Mouse (Mus musculus): Measurements from ENCODE around the gene Slc35e4. TPM values are rescaled to one million over a fixed set of nuclear protein-coding genes. Genes with fewer than 3 reads are reported as not detected.

Gene Slc35e4
- polyA plus RNA-seq, 1 experiment from 2014 or later, result 7.5 TPM

- H3K4me3 ChIP-seq (ENCODE audit: low read depth, low read length), result no peak overlapping the region
- no peak overlapping the region for H3K27ac ChIP-seq (replicated peaks)
- DNase-seq (ENCODE audit: low spot score), result no peak
- no peak overlapping the region for H3K4me2 ChIP-seq (replicated peaks; ENCODE audit: low read depth)
- H3K4me1 ChIP-seq (replicated peaks; ENCODE audit: control insufficient read depth, insufficient read depth), result no peaks in the 10 kb centered on the region
- H3K9ac ChIP-seq (ENCODE audit: low read length), result no peak overlapping the region
- WGBS, result 70% methylated on average over 5 of the region's 5 CpGs
- H3K27me3 ChIP-seq (ENCODE audit: control insufficient read depth, insufficient read depth, low read length), result no peaks in the 10 kb centered on the region
- no peaks in the 10 kb centered on the region for H3K36me3 ChIP-seq (ENCODE audit: control insufficient read depth, insufficient read depth, low read length)
- no peak for ATAC-seq (ENCODE audit: low FRiP score, low TSS enrichment)
- TF ChIP-seq CTCF (IDR thresholded peaks at IDR 0.05; ENCODE audit: low read depth) (no peak), EP300 (optimal IDR thresholded peaks at IDR 0.05) (no peak)
- no peaks in the 10 kb centered on the region for H3K9me3 ChIP-seq (ENCODE audit: control insufficient read depth, low read length)
Observed at GRCm38 (mm10) chr11:3857902-3858301, 56.6 kb downstream of the Slc35e4 start.

Other genes with a start within 250 kb of the Slc35e4 start
- gene Osbp2, start 50.8 kb downstream of the Slc35e4 start, polyA plus RNA-seq (2015; fragmentation: Nextera tagmentation; extraction: Ambion mirVana), result 0.42 and 0.69 TPM in 2 replicates
- 0.12 TPM in 2 replicates for gene 4921536K21Rik, start 19.6 kb downstream of the Slc35e4 start, polyA plus RNA-seq (2015; fragmentation: Nextera tagmentation; extraction: Ambion mirVana)
- gene Dusp18, start 19.4 kb downstream of the Slc35e4 start, polyA plus RNA-seq (2015; fragmentation: Nextera tagmentation; extraction: Ambion mirVana), result 2.8 TPM in 2 replicates
- gene Tcn2, start 17.5 kb upstream of the Slc35e4 start, polyA plus RNA-seq (2015; fragmentation: Nextera tagmentation; extraction: Ambion mirVana), result 47.5 and 53.3 TPM in 2 replicates
- gene Pes1, start 49.3 kb upstream of the Slc35e4 start, polyA plus RNA-seq (2015; fragmentation: Nextera tagmentation; extraction: Ambion mirVana), result 41.8 and 42.6 TPM in 2 replicates
- gene 4930556J24Rik, start 62.1 kb upstream of the Slc35e4 start, polyA plus RNA-seq (2015; fragmentation: Nextera tagmentation; extraction: Ambion mirVana), result 0.08 TPM in 1 of 2 replicates, not detected in the other
- gene Gal3st1, start 69.0 kb upstream of the Slc35e4 start, polyA plus RNA-seq (2015; fragmentation: Nextera tagmentation; extraction: Ambion mirVana), result 43.4 and 52.0 TPM in 2 replicates
- 2.5 and 3.8 TPM in 2 replicates for gene Sec14l4, start 116.8 kb upstream of the Slc35e4 start, polyA plus RNA-seq (2015; fragmentation: Nextera tagmentation; extraction: Ambion mirVana)
- 0.12 and 0.15 TPM in 2 replicates for gene Sec14l3, start 150.2 kb upstream of the Slc35e4 start, polyA plus RNA-seq (2015; fragmentation: Nextera tagmentation; extraction: Ambion mirVana)
- 19.0 and 19.1 TPM in 2 replicates for gene Mtfp1, start 180.8 kb upstream of the Slc35e4 start, polyA plus RNA-seq (2015; fragmentation: Nextera tagmentation; extraction: Ambion mirVana)
- gene Sec14l2, start 208.8 kb upstream of the Slc35e4 start, polyA plus RNA-seq (2015; fragmentation: Nextera tagmentation; extraction: Ambion mirVana), result 0.95 and 1.5 TPM in 2 replicates
- gene Rnf215, start 220.5 kb upstream of the Slc35e4 start, polyA plus RNA-seq (2015; fragmentation: Nextera tagmentation; extraction: Ambion mirVana), result 19.6 and 23.2 TPM in 2 replicates
- 2.1 and 2.2 TPM in 2 replicates for gene Ccdc157, start 245.6 kb upstream of the Slc35e4 start, polyA plus RNA-seq (2015; fragmentation: Nextera tagmentation; extraction: Ambion mirVana)
- 16.0 and 16.5 TPM in 2 replicates for gene Sf3a1, start 245.7 kb upstream of the Slc35e4 start, polyA plus RNA-seq (2015; fragmentation: Nextera tagmentation; extraction: Ambion mirVana)